Mouse (Mus musculus) spleen, postnatal 10 days (tissue): Measurements from ENCODE around the gene Wdr78.

ENCODE experiments used
- DNase-seq, 2 experiments: peaks; one replicate each; pipeline ENCODE4 v3.0.0; 2021 to 2022; ENCODE audit warnings: low spot score in 2 of 2

Wdr78 gene

GRCm38 (mm10) chr4:103056909-103057308, 57.4 kb downstream of the Wdr78 start:
- DNase-seq = no peak

- no peak for DNase-seq
These were observed 66.3 kb downstream of the Wdr78 start for GRCm38 (mm10) chr4:103048046-103048445.

- DNase-seq = no peak
These were observed 71.4 kb downstream of the Wdr78 start for GRCm38 (mm10) chr4:103042997-103043396.

GRCm38 (mm10) chr4:103039838-103040191, 74.5 kb downstream of the Wdr78 start:
- no peak for DNase-seq

GRCm38 (mm10) chr4:103039103-103039837, 75.1 kb downstream of the Wdr78 start:
- DNase-seq = no peak

GRCm38 (mm10) chr4:103028177-103029088, 85.9 kb downstream of the Wdr78 start:
- DNase-seq = no peak

- DNase-seq = no peak
These were observed 86.6 kb downstream of the Wdr78 start for GRCm38 (mm10) chr4:103027745-103028144.

GRCm38 (mm10) chr4:103026621-103027020, 87.7 kb downstream of the Wdr78 start, which contains the start of gene Insl5:
Gene Insl5 (minus strand): TSS chr4:103026842.
- no peak for DNase-seq

GRCm38 (mm10) chr4:103013490-103013889, 100.9 kb downstream of the Wdr78 start:
- no peak for DNase-seq

- no peak for DNase-seq
These were observed 102.5 kb downstream of the Wdr78 start for GRCm38 (mm10) chr4:103011823-103012222.

GRCm38 (mm10) chr4:103010734-103011133, 103.6 kb downstream of the Wdr78 start:
- no peak for DNase-seq

GRCm38 (mm10) chr4:103006943-103007418, 107.4 kb downstream of the Wdr78 start:
- DNase-seq = no peak

GRCm38 (mm10) chr4:103006266-103006665, 108.1 kb downstream of the Wdr78 start:
- no peak for DNase-seq

GRCm38 (mm10) chr4:103005190-103005945, 109.0 kb downstream of the Wdr78 start:
- DNase-seq = no peak

- no peak for DNase-seq
These were observed 109.7 kb downstream of the Wdr78 start for GRCm38 (mm10) chr4:103004681-103005080.

- DNase-seq = no peak
These were observed 122.7 kb downstream of the Wdr78 start for GRCm38 (mm10) chr4:102991685-102992084.

GRCm38 (mm10) chr4:102990595-102991340, 123.6 kb downstream of the Wdr78 start:
- no peak for DNase-seq

- no peak for DNase-seq
These were observed 124.3 kb downstream of the Wdr78 start for GRCm38 (mm10) chr4:102990016-102990415.

GRCm38 (mm10) chr4:102989391-102989790, 125.0 kb downstream of the Wdr78 start:
- no peak for DNase-seq

GRCm38 (mm10) chr4:102988526-102988925, 125.8 kb downstream of the Wdr78 start:
- no peak for DNase-seq
